Mouse (Mus musculus) B cell, adult 67 days (primary cell): ENCODE results near the gene Gm4450. TPM values are rescaled to one million over a fixed set of nuclear protein-coding genes. Genes with fewer than 3 reads are reported as not detected.

Source experiments
- total RNA-seq, 2 experiments: library from RNA; stranded (reverse); gene quantifications; 4 replicates each; pipeline ENCODE4 v1.2.4; 2023

Gene Gm4450
- not detected for total RNA-seq

DNA sequence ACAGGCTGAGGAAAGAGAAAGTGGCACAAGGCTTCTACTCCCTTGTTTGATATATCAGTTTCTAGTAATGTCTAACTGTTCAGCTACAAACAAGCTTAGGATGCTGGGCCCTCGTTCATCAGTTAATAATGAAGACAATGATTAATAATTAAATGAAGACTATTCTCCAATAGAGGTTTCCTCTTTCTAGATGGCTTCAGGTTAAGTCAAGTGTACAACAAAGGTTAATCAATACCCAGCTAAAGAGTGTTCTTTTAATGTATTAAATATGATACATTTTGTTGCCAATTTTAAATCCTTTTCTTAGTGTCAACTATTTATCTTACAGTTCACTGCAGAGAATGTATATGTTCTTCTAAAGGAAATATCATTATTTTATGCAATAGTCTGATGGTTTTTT lies at the start of gene Gm4450:
Gene Gm4450 (minus strand): TSS at position 101 of the 400 bp plus-strand sequence.

Other genes with a start within 250 kb of the Gm4450 start
- gene Reg4, start 235.0 kb downstream of the Gm4450 start, total RNA-seq: not detected
- not detected for gene Hmgcs2, start 176.7 kb downstream of the Gm4450 start, total RNA-seq
- gene Phgdh, start 117.1 kb downstream of the Gm4450 start, total RNA-seq: 10 to 100 TPM; 53.5 to 58.0 TPM
- gene Zfp697, start 74.7 kb downstream of the Gm4450 start, total RNA-seq: under 1 TPM in 1 of 2 experiments, not detected in 1; 0.15 TPM
- gene Hsd3b4, start 53.4 kb upstream of the Gm4450 start, total RNA-seq: not detected
- gene Gm10681, start 131.7 kb upstream of the Gm4450 start, total RNA-seq: not detected
- not detected for gene Hsd3b5, start 173.1 kb upstream of the Gm4450 start, total RNA-seq